Mouse (Mus musculus) cortical plate, adult 2 months (tissue): Measurements from ENCODE around the gene Ccdc8. TPM values are rescaled to one million over a fixed set of nuclear protein-coding genes. Genes with fewer than 3 reads are reported as not detected.
"Not testable (repeated sequence)": the region's sequence is repeated elsewhere in the genome, so short reads cannot be mapped to it uniquely, and the experiment has no call there.

Experiments
- H3K27ac ChIP-seq: fragments of 200-500 bp; 2 replicates; pipeline ENCODE4 v1.5.1; 2012; ENCODE audit warnings: low read length, control low read depth, inconsistent platforms; ENCODE audit not compliant: insufficient read depth
- H3K4me1 ChIP-seq: fragments of 200-500 bp; 2 replicates; pipeline ENCODE4 v1.6.1; 2011; ENCODE audit warnings: low read length; ENCODE audit not compliant: control insufficient read depth, insufficient read depth
- H3K4me3 ChIP-seq: fragments of 200-500 bp; 2 replicates; pipeline ENCODE4 v1.5.1; 2011; ENCODE audit warnings: mild to moderate bottlenecking, low read length, control low read depth; ENCODE audit not compliant: insufficient read depth
- CTCF ChIP-seq: fragments of 200-500 bp; IDR thresholded peaks from 2 replicates; pipeline ENCODE4 v1.5.1; 2011; ENCODE audit warnings: mild to moderate bottlenecking, control low read depth, low read length; ENCODE audit not compliant: insufficient read depth; ENCODE audit errors: extremely low read depth
- POLR2A ChIP-seq: fragments of 200-500 bp; IDR thresholded peaks from 2 replicates; pipeline ENCODE4 v1.6.1; 2011; ENCODE audit warnings: mild to moderate bottlenecking, low read length, control low read depth; ENCODE audit not compliant: insufficient read depth; ENCODE audit errors: extremely low read depth
- polyA plus RNA-seq: library from polyadenylated mRNA; depleted of rRNA; stranded (reverse); fragments of >200 nt; gene quantifications from 2 replicates; pipeline ENCODE4 v1.2.3, GENCODE M21; 2012

The Ccdc8 gene
- polyA plus RNA-seq, 1 experiment, result 1.8 TPM

DNA sequence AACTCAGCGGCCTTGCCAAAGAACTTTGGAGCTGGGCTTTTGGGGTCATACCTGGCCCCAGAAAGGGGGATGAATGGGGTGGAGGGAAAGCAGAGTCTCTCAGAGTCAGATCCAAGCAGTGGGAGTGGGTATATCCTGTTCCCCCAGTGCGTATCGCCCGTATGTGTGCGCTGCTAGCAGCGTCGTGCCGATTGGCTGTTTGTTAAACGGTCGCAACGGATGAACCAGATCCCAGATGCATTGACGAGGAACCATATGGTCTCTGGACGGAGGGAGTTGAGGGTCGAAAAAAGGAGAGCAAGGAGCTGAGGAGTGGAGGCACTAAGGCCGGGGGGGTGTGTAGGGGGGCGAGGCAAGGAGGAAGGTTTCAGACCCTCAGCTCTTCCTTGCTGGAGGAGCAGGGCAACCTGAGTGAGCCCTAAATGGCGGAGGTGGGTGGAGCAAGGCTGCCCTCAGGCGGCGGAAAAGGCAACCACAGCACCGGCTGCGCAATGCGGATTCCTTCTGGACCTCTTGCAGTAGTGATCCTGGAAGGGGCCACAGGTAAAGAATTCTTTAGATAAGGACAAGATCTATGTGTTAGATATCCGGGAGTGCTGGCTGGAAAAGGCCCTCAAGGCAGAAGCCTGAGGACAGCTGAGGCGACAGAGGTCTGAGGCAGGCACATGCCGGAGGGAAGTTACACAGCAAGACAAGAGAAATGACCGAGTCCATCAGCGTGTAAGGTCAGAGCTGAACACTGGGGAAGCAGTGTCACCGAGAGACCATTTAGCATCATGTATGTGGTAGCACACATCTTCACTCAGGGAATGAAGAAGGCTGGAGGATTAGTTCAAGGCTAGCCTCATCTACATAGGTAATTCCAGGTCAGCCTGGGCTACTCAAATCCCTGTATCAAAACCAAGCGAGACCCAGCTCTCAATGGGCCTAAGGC, 42.3 kb upstream of the Ccdc8 start:
- Histone ChIP-seq H3K4me3 (peak overlapping the region; percentile 9; the same call in 1 of the 2 replicates), H3K4me1 (peaks cover 2% of the 10 kb centered on the region; the same call in 1 of the 2 replicates), H3K27ac (0 out of 2 replicates have a peak overlapping the region, but pooled peaks have one; percentile 11)
- 0 out of 2 replicates have a peak, but pooled peaks have one; percentile 39 for TF ChIP-seq POLR2A
- TF ChIP-seq CTCF, result peak; percentile 83

DNA sequence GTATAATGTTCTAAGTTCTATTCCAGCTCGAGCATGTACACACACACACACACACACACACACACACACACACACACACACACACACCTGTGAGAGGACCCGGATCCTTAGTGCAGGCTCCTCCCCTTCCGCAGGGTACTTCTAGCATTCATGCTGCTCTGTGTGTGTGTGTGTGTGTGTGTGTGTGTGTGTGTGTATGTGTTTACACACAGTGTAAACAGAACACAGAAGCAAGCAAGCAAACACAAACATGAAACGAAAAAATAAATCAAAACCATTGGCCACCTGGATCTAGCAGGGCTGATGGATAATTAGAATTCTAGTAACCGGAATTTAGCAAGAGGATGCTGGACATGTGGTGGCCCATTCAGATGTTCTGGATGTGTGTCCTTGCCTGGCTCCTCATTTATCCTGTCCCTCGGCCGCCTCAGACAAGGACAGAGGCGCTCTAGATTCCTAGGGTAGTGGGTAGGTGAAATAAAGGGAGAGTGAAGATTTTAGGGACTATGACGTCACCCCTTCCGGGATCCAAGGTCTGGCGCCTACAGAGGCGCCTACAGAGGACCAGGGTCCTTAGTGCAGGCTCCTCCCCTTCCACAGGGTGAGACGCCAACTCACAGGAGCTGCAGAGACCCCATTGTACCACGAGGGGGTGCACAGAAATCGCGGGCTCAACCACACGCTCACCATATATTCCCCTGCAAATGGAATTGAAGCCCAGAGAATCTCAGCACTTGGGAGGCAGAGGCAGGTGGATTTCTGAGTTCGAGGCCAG, 41.5 kb upstream of the Ccdc8 start:
- Histone ChIP-seq H3K27ac (0 out of 2 replicates have a peak overlapping the region, but pooled peaks have one; percentile 7), H3K4me1 (peaks cover 2% of the 10 kb centered on the region; the same call in 1 of the 2 replicates), H3K4me3 (no peak overlapping the region)
- TF ChIP-seq CTCF, result peak; percentile 73
- no peak for TF ChIP-seq POLR2A

DNA sequence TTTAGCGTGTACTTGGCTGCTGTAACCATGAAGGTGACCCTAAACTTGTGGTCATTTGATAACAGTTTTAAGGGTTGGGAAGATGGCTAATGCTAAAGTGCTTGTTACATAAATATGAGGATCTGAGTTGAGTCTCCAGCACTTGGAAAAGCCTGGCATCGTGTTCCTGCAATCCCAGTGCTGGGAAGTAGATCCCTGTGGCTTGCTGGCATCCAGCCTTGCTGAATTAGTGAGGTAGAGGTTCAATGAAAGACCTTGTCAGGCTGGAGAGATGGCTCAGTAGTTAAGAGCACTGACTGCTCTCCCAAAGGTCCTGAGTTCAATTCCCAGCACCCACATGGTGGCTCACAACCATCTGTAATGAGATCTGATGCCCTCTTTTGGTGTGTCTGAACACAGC, 38.7 kb upstream of the Ccdc8 start:
- H3K27ac ChIP-seq, H3K4me1 ChIP-seq, H3K4me3 ChIP-seq: not testable (repeated sequence)

DNA sequence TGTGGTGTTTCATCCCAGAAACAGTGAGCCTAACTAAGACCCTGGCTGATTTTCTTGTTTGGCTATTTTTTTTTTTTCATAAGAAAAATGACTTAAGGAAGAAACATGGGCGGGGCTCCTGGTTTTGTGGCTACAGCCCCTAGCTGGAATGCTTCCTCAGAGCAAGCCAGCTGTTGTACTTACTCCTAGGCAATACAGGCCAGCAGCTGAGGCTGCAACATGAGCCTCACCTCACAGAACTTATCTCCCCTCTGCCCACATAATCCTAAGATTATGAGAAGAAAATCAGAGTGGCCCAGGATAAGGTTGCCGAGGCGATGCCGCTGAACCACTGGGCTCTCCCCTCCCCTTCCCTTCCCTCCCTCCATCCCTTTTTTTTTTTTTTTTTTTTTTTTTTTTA, 36.8 kb upstream of the Ccdc8 start:
- Histone ChIP-seq H3K27ac (no peak overlapping the region), H3K4me1 (peaks cover 6% of the 10 kb centered on the region; the same call in 1 of the 2 replicates), H3K4me3 (no peak overlapping the region)
- no peak for TF ChIP-seq CTCF

DNA sequence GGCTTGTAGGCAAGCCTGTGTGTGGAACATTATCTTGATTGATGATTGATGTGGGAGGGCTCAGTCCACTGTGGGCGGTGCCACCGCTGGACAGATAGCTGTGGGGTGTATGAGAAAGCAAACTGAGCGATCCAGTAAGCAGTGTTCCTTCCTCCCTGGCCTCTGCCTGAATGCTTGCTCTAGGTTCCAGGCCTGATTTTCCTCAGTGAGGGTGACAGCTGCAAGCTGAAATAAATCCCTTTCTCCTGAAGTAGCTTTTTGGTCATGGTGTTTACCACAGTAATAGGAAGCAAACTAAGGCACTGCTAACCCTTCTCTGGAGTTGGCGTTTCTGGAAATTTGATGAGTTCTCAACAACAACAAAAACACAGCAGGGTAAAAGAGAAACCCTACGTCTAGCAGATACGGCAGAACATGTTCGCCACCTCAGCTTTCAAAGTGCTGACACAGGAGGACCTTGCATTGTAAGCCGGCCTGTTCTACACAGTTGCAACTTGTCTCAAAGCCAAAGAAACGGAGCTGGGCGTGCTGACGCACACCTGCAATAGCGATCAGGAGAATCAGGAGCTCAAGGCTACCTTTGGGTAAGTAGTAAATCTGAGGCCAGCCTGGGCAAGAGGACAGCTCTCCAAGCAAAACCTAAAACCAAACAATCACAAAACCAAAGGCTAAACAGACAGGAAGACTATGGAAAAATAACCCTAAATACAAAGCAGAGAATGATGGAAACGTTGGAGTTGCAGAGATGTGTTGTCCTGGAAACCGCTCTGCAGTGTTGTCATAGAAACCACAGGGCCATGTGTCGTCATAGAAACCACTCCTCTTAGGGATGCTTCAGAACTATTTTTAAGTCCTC, 35.9 kb upstream of the Ccdc8 start:
- peak overlapping the region; percentile 75 for H3K27ac ChIP-seq
- H3K4me3 ChIP-seq, result no peak overlapping the region
- H3K4me1 ChIP-seq, result peaks cover 6% of the 10 kb centered on the region; the same call in 1 of the 2 replicates
- no peak for TF ChIP-seq CTCF

DNA sequence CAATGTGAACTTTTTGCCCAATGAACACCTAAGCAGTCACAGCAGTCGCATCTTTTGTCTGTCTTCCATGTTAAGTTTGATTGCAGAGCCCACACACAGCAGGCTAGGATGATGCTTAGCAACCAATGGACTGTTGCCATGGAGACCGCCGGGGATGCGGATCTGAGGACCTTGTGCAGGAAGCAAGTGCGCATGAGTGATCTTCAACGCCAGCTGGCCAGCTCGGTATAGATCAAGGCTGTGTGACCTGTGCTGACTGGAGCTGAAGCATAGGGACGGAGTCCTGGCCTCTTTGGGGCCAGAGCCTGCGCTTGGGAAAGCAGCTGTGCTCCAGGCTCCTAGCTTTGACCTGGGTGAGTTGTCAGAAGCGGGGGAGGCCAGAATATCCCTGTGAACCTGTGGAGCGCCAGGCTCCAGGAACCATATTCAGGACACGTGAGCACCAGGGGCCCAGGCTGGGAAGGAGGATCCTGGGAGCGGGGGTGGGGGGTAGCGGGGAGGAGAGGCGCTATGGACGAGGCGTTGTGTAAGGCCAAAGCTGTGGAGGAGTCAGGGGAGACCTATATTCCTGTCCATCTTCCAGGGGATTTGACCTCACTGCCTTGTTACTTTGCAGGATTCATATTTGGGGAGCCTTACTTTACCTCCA, 32.8 kb upstream of the Ccdc8 start, which contains the start of gene Pnmal1:
Gene Pnmal1 (plus strand): TSS at position 141 of the 649 bp plus-strand sequence.
- H3K4me3 ChIP-seq, result peak within 1 kb of the TSS; percentile 38
- peak within 1 kb of the TSS; percentile 73 for H3K27ac ChIP-seq
- TF ChIP-seq POLR2A (peak; percentile 78), CTCF (no peak)
- peaks cover 6% of the 10 kb centered on the region; the same call in 1 of the 2 replicates for H3K4me1 ChIP-seq

DNA sequence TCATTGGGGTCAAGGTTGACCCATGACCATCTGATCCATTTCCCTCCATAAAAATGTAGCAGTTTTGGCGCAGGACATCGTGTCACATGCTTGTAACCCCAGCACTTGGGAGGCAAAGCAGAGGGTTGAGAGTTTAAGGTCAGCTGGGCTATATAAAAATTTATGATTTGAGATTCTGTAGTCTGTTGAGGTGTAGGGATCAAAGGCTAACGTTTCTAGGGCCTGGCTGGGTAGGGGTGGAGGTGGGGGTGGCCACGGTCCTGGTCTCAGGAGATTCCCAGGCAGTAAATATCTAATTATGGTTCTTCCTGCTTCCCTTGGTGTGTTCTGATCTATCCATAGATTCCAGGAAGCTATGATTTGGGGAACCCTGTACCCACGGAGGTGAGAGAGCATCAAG, 30.8 kb upstream of the Ccdc8 start:
- Histone ChIP-seq H3K4me3 (0 out of 2 replicates have a peak overlapping the region, but pooled peaks have one; percentile 1), H3K27ac (no peak overlapping the region), H3K4me1 (peaks cover 6% of the 10 kb centered on the region; the same call in 1 of the 2 replicates)
- TF ChIP-seq CTCF, result no peak
- no peak for TF ChIP-seq POLR2A

DNA sequence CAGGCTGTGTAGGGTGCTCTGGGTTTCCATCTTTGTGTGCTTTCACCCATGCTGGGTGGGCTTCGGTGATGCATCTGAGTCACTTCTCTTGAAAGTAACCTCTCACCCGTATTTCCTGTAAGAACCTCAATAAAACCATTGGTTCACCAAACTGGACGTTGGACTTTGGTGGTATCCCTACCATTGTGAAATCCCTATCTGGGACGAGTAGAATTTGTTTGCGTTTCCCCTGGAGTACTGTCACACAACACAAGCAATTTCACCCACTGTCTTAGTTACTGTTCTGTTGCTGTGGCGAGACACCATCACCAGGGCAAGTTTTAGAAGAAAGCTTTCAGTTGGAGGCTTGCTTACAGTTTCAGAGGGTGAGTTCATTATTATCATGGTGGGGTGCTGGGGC, 24.1 kb upstream of the Ccdc8 start:
- Histone ChIP-seq H3K27ac (no peak overlapping the region), H3K4me3 (no peak overlapping the region)
- TF ChIP-seq CTCF, result no peak
- no peak for TF ChIP-seq POLR2A

More for the DNA sequence above, 24.1 kb upstream of the Ccdc8 start:
- no peaks in the 10 kb centered on the region for H3K4me1 ChIP-seq
